ENCODE assay signal across 8 mouse cellular contexts in the genomic region with DNA sequence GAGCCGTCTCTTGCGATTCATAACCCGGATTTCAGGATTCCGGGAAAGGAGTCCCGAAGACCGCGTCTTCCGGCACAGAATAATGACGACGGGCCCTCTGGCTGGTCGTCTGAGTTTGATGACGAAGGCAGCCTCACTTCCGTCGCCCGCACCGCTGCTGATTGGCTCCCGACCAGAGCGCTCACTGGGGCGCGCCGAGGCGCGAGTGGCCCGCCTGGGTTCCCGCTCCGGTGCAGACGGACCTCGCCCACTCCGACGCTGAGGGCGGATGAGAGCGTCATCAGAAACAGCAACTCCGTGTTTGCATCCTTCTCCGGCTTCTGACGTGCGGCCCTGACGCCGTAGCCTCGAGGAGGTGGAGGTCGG. TPM values are rescaled to one million over a fixed set of nuclear protein-coding genes. Genes with fewer than 3 reads are reported as not detected.
A peak's percentile ranks its signal among the peaks of the same experiment; 100 is the strongest.
DNase-seq lines count a peak whose midpoint lies in the region; ATAC-seq and TF ChIP-seq lines count a peak whose summit lies in the region.

TSS of gene Stk19 (minus strand) at position 90 of the 366 bp plus-strand sequence.
TSS of gene Dxo (plus strand) at position 164 of the 366 bp plus-strand sequence.

- under 1% methylated on average over 40 of the region's 40 CpGs for WGBS in bone marrow, adult 2 months
- WGBS in embryonic facial prominence, embryonic 15.5 days: under 1% methylated on average over 40 of the region's 40 CpGs
- WGBS in limb, embryonic 14.5 days: under 1% methylated on average over 40 of the region's 40 CpGs
- WGBS in midbrain, postnatal 0 days: under 1% methylated on average over 40 of the region's 40 CpGs

- peak within 1 kb of the TSS; percentile 73 for H3K9ac ChIP-seq in embryonic facial prominence, embryonic 15.5 days
- peak within 1 kb of the TSS; percentile 69 for H3K9ac ChIP-seq in limb, embryonic 14.5 days (ENCODE audit: low read depth, low read length, severe bottlenecking)
- H3K9ac ChIP-seq in midbrain, postnatal 0 days (replicated peaks; ENCODE audit: low read length, poor library complexity, severe bottlenecking): peak within 1 kb of the TSS; percentile 71

- peak; percentile 97 for DNase-seq in 416B (ENCODE audit: low read depth)
- DNase-seq in heart, adult 8-10 months (ENCODE audit: low spot score): peak; percentile 97
- DNase-seq in kidney, adult 9 months: peak; percentile 96
- peak; percentile 98 for DNase-seq in limb, embryonic 14.5 days (ENCODE audit: low spot score)
- peak; percentile 98 for DNase-seq in midbrain, postnatal 0 days (ENCODE audit: low spot score)
- DNase-seq in spleen, postnatal 14 days (ENCODE audit: low spot score in 2 of 2): peak; percentile 87 to 93

- H3K36me3 ChIP-seq in embryonic facial prominence, embryonic 15.5 days: peaks cover 48% of the 10 kb centered on the region
- H3K36me3 ChIP-seq in limb, embryonic 14.5 days (ENCODE audit: control insufficient read depth, insufficient read depth, low read length): peaks cover 37% of the 10 kb centered on the region
- H3K36me3 ChIP-seq in midbrain, postnatal 0 days (ENCODE audit: insufficient read depth, low read length): peaks cover 26% of the 10 kb centered on the region

- TF ChIP-seq POLR2A in bone marrow, adult 2 months (IDR thresholded peaks at IDR 0.05; ENCODE audit: borderline replicate concordance, control insufficient read depth, low read depth, low read length): peak; percentile 79
- TF ChIP-seq POLR2A in limb, embryonic 14.5 days (IDR thresholded peaks at IDR 0.05; ENCODE audit: borderline replicate concordance, extremely low read depth, insufficient read depth, insufficient read length): 0 out of 2 replicates have a peak, but pooled peaks have one; percentile 81

- no peak for TF ChIP-seq CTCF in bone marrow, adult 2 months (IDR thresholded peaks at IDR 0.05; ENCODE audit: control insufficient read depth, insufficient read depth, low read length)
- no peak for TF ChIP-seq CTCF in midbrain, postnatal 0 days (IDR thresholded peaks at IDR 0.05)

- H3K27me3 ChIP-seq in embryonic facial prominence, embryonic 15.5 days: no peaks in the 10 kb centered on the region
- H3K27me3 ChIP-seq in limb, embryonic 14.5 days (ENCODE audit: control insufficient read depth, insufficient read depth, low read length): no peaks in the 10 kb centered on the region
- H3K27me3 ChIP-seq in midbrain, postnatal 0 days (ENCODE audit: insufficient read depth, low read length): no peaks in the 10 kb centered on the region

- peaks cover 4% of the 10 kb centered on the region; the same call in 1 of the 2 replicates for H3K4me1 ChIP-seq in bone marrow, adult 2 months (ENCODE audit: control insufficient read depth, insufficient read depth, low read length)
- H3K4me1 ChIP-seq in embryonic facial prominence, embryonic 15.5 days: peaks cover 24% of the 10 kb centered on the region
- peaks cover 14% of the 10 kb centered on the region for H3K4me1 ChIP-seq in limb, embryonic 14.5 days (ENCODE audit: control insufficient read depth, insufficient read depth, low read length)
- H3K4me1 ChIP-seq in midbrain, postnatal 0 days (ENCODE audit: insufficient read depth, low read length): peaks cover 5% of the 10 kb centered on the region; the same call in 1 of the 2 replicates

- peak; percentile 90 for ATAC-seq in embryonic facial prominence, embryonic 15.5 days (ENCODE audit: insufficient number of reproducible peaks, low FRiP score, low TSS enrichment, low read depth)
- ATAC-seq in limb, embryonic 14.5 days (ENCODE audit: low FRiP score, low read depth): peak; percentile 93
- peak; percentile 91 for ATAC-seq in midbrain, postnatal 0 days (ENCODE audit: low FRiP score)

- H3K4me2 ChIP-seq in embryonic facial prominence, embryonic 15.5 days (replicated peaks): peak within 1 kb of the TSS; percentile 99
- H3K4me2 ChIP-seq in limb, embryonic 14.5 days (replicated peaks; ENCODE audit: low read depth, low read length, severe bottlenecking): peak within 1 kb of the TSS; percentile 95
- peak within 1 kb of the TSS; percentile 98 for H3K4me2 ChIP-seq in midbrain, postnatal 0 days (ENCODE audit: low read depth, low read length, poor library complexity, severe bottlenecking)

- H3K9me3 ChIP-seq in embryonic facial prominence, embryonic 15.5 days (replicated peaks): no peaks in the 10 kb centered on the region
- no peaks in the 10 kb centered on the region for H3K9me3 ChIP-seq in limb, embryonic 14.5 days (ENCODE audit: control insufficient read depth, low read length)
- H3K9me3 ChIP-seq in midbrain, postnatal 0 days (ENCODE audit: low read length): no peaks in the 10 kb centered on the region

- H3K27ac ChIP-seq in bone marrow, adult 2 months (ENCODE audit: control insufficient read depth, insufficient read depth, low read depth, low read length, poor library complexity): peak within 1 kb of the TSS; percentile 82
- peak within 1 kb of the TSS; percentile 86 for H3K27ac ChIP-seq in embryonic facial prominence, embryonic 15.5 days (replicated peaks)
- H3K27ac ChIP-seq in limb, embryonic 14.5 days (replicated peaks; ENCODE audit: low read depth, low read length): peak within 1 kb of the TSS; percentile 74
- H3K27ac ChIP-seq in midbrain, postnatal 0 days (ENCODE audit: low read depth, low read length): peak within 1 kb of the TSS; percentile 77

- H3K4me3 ChIP-seq in bone marrow, adult 2 months (replicated peaks; ENCODE audit: control insufficient read depth, low read depth, low read length): peak within 1 kb of the TSS; percentile 88
- H3K4me3 ChIP-seq in embryonic facial prominence, embryonic 15.5 days (replicated peaks): peak within 1 kb of the TSS; percentile 86
- peak within 1 kb of the TSS; percentile 83 for H3K4me3 ChIP-seq in limb, embryonic 14.5 days (replicated peaks; ENCODE audit: low read length)
- peak within 1 kb of the TSS; percentile 57 for H3K4me3 ChIP-seq in midbrain, postnatal 0 days (ENCODE audit: low read depth, low read length)

RNA-seq across cellular contexts. Expression of gene Stk19, which starts in this region (rescaled TPM):
- 44.0 and 63.6 TPM in 2 replicates for polyA plus RNA-seq in bone marrow, adult 2 months (2011; ENCODE audit: insufficient read depth, insufficient read length, low replicate concordance, missing spikeins)
- 30.4 and 33.8 TPM in 2 replicates for polyA plus RNA-seq in embryonic facial prominence, embryonic 15.5 days (2015; fragmentation: Nextera tagmentation; extraction: Ambion mirVana)
- total RNA-seq in heart, adult 8-10 months (2022): 10 to 100 TPM in 2 of 4 experiments, 1 to 10 TPM in 2; 8.2 to 14.6 (median 9.5) TPM
- 46.4 and 46.5 TPM in 2 replicates for polyA plus RNA-seq in limb, embryonic 14.5 days (2012; rRNA removed)
- 23.9 and 26.8 TPM in 2 replicates for polyA plus RNA-seq in limb, embryonic 14.5 days (2014; fragmentation: Nextera tagmentation; extraction: Ambion mirVana)
- total RNA-seq in midbrain, postnatal 0 days (2014; rRNA removed): 25.8 and 30.4 TPM in 2 replicates
- polyA plus RNA-seq in midbrain, postnatal 0 days (2015; fragmentation: Nextera tagmentation; extraction: Ambion mirVana): 48.6 and 50.3 TPM in 2 replicates

RNA-seq across cellular contexts. Expression of gene Dxo, which starts in this region (rescaled TPM):
- 52.4 and 73.3 TPM in 2 replicates for polyA plus RNA-seq in bone marrow, adult 2 months (2011; ENCODE audit: insufficient read depth, insufficient read length, low replicate concordance, missing spikeins)
- polyA plus RNA-seq in embryonic facial prominence, embryonic 15.5 days (2015; fragmentation: Nextera tagmentation; extraction: Ambion mirVana): 66.2 and 70.7 TPM in 2 replicates
- 10 to 100 TPM; 10.6 to 15.9 (median 11.5) TPM for total RNA-seq in heart, adult 8-10 months (2022)
- 87.6 and 98.9 TPM in 2 replicates for polyA plus RNA-seq in limb, embryonic 14.5 days (2012; rRNA removed)
- polyA plus RNA-seq in limb, embryonic 14.5 days (2014; fragmentation: Nextera tagmentation; extraction: Ambion mirVana): 52.6 and 59.9 TPM in 2 replicates
- 34.5 and 40.7 TPM in 2 replicates for total RNA-seq in midbrain, postnatal 0 days (2014; rRNA removed)
- 56.4 and 59.1 TPM in 2 replicates for polyA plus RNA-seq in midbrain, postnatal 0 days (2015; fragmentation: Nextera tagmentation; extraction: Ambion mirVana)

Comparison
In these comparisons a context has a peak if more than half of its experiments do, and no peak if none do; other contexts are left out.
1. Peak in every context shown above with its lines: DNase-seq, ATAC-seq, H3K4me3 ChIP-seq and H3K27ac ChIP-seq.